Mouse (Mus musculus) midbrain, embryonic 14.5 days (tissue): Measurements from ENCODE around the gene Etnk2. TPM values are rescaled to one million over a fixed set of nuclear protein-coding genes. Genes with fewer than 3 reads are reported as not detected.

Experiments
- ATAC-seq: fragments of 200-750 bp; cut with Nextera tagmentation; 2 replicates; pipeline ENCODE4 v1.8.0; 2017; ENCODE audit warnings: moderate number of reproducible peaks, moderate library complexity; ENCODE audit not compliant: low FRiP score, low TSS enrichment
- DNase-seq: peaks from one replicate; pipeline ENCODE4 v3.0.0-alpha.2; 2015
- H3K27ac ChIP-seq: fragments of 300-500 bp; sonication (generic); replicated peaks from 2 replicates; pipeline ENCODE4 v1.5.1; 2014; ENCODE audit warnings: mild to moderate bottlenecking, low read depth, low read length, moderate library complexity
- H3K27me3 ChIP-seq: fragments of 300-500 bp; sonication (generic); 2 replicates; pipeline ENCODE4 v1.6.1; 2014; ENCODE audit warnings: low read length, control low read depth, mixed read lengths; ENCODE audit not compliant: control insufficient read depth, insufficient read depth
- H3K36me3 ChIP-seq: fragments of 300-500 bp; sonication (generic); 2 replicates; pipeline ENCODE4 v1.6.1; 2014; ENCODE audit warnings: low read length, control low read depth; ENCODE audit not compliant: control insufficient read depth, insufficient read depth
- H3K4me1 ChIP-seq: fragments of 300-500 bp; sonication (generic); 2 replicates; pipeline ENCODE4 v1.6.1; 2014; ENCODE audit warnings: mild to moderate bottlenecking, antibody characterized with exemption, low read length, control low read depth; ENCODE audit not compliant: control insufficient read depth, insufficient read depth
- H3K4me2 ChIP-seq: fragments of 300-500 bp; sonication (generic); 2 replicates; pipeline ENCODE4 v1.6.1; 2014; ENCODE audit warnings: mild to moderate bottlenecking, low read length, moderate library complexity
- H3K4me3 ChIP-seq: fragments of 300-500 bp; sonication (generic); replicated peaks from 2 replicates; pipeline ENCODE4 v1.5.1; 2014; ENCODE audit warnings: low read depth, low read length
- H3K9ac ChIP-seq: fragments of 300-500 bp; sonication (generic); replicated peaks from 2 replicates; pipeline ENCODE4 v1.6.1; 2014; ENCODE audit warnings: mild to moderate bottlenecking, low read length, moderate library complexity
- H3K9me3 ChIP-seq: fragments of 300-500 bp; sonication (generic); 2 replicates; pipeline ENCODE4 v1.6.1; 2016; ENCODE audit warnings: low read length, control low read depth, mixed read lengths; ENCODE audit not compliant: control insufficient read depth
- WGBS: fragments of 180-500 bp; shearing (Covaris S2); extraction: QIAGEN DNeasy Blood & Tissue Kit; methylation state at CpG from one replicate; pipeline ENCODE4 v1.1.7; 2014; 5-methylcytosine and 5-hydroxymethylcytosine counted together
- polyA plus RNA-seq: library from polyadenylated mRNA; unstranded; fragments of >200 nt; fragmentation: Nextera tagmentation; extraction: Ambion mirVana; gene quantifications from 2 replicates; pipeline ENCODE4 v1.2.1, GENCODE M21; 2014

Etnk2 gene
- polyA plus RNA-seq, 1 experiment from 2014 or later = 11.2 TPM

GRCm38 (mm10) chr1:133409786-133410185 is 46.4 kb downstream of the Etnk2 start:
- DNase-seq (no peak), ATAC-seq (no peak)
- H3K36me3 ChIP-seq = no peaks in the 10 kb centered on the region
- no peak overlapping the region for H3K9ac ChIP-seq
- H3K27me3 ChIP-seq = no peaks in the 10 kb centered on the region
- no peaks in the 10 kb centered on the region for H3K9me3 ChIP-seq
- H3K4me3 ChIP-seq = no peak overlapping the region
- peaks cover 18% of the 10 kb centered on the region for H3K4me1 ChIP-seq
- no peak overlapping the region for H3K4me2 ChIP-seq
- no peak overlapping the region for H3K27ac ChIP-seq
- 60% methylated on average over 9 of the region's 9 CpGs for WGBS

GRCm38 (mm10) chr1:133411506-133412147 is 48.3 kb downstream of the Etnk2 start:
- ATAC-seq = no peak
- no peak overlapping the region for H3K27ac ChIP-seq
- no peaks in the 10 kb centered on the region for H3K36me3 ChIP-seq
- H3K4me1 ChIP-seq = peaks cover 22% of the 10 kb centered on the region
- no peak for DNase-seq
- no peak overlapping the region for H3K9ac ChIP-seq
- H3K9me3 ChIP-seq = no peaks in the 10 kb centered on the region
- no peaks in the 10 kb centered on the region for H3K27me3 ChIP-seq
- WGBS = 46% methylated on average over 8 of the region's 8 CpGs
- H3K4me2 ChIP-seq = no peak overlapping the region
- H3K4me3 ChIP-seq = no peak overlapping the region

- H3K4me1 ChIP-seq = peaks cover 28% of the 10 kb centered on the region
- no peak overlapping the region for H3K9ac ChIP-seq
- DNase-seq (no peak), ATAC-seq (no peak)
- H3K4me3 ChIP-seq = no peak overlapping the region
- H3K36me3 ChIP-seq = no peaks in the 10 kb centered on the region
- H3K27ac ChIP-seq = no peak overlapping the region
- H3K27me3 ChIP-seq = no peaks in the 10 kb centered on the region
- WGBS = 88% methylated on average over 9 of the region's 9 CpGs
- no peaks in the 10 kb centered on the region for H3K9me3 ChIP-seq
- no peak overlapping the region for H3K4me2 ChIP-seq
These were observed 49.6 kb downstream of the Etnk2 start for GRCm38 (mm10) chr1:133412941-133413340.

- WGBS = 47% methylated on average over 7 of the region's 7 CpGs
- no peak for ATAC-seq
- peaks cover 25% of the 10 kb centered on the region for H3K4me1 ChIP-seq
These were observed 51.7 kb downstream of the Etnk2 start for GRCm38 (mm10) chr1:133415086-133415485.

GRCm38 (mm10) chr1:133415505-133415904 is 52.1 kb downstream of the Etnk2 start:
- H3K9me3 ChIP-seq = no peaks in the 10 kb centered on the region
- WGBS = 46% methylated on average over 6 of the region's 6 CpGs
- H3K27ac ChIP-seq = no peak overlapping the region
- no peaks in the 10 kb centered on the region for H3K36me3 ChIP-seq
- H3K4me2 ChIP-seq = no peak overlapping the region
- H3K4me1 ChIP-seq = peaks cover 28% of the 10 kb centered on the region
- 0 out of 2 replicates have a peak overlapping the region, but pooled peaks have one; percentile 20 for H3K9ac ChIP-seq
- no peak for ATAC-seq
- no peaks in the 10 kb centered on the region for H3K27me3 ChIP-seq
- H3K4me3 ChIP-seq = no peak overlapping the region
- no peak for DNase-seq

More at GRCm38 (mm10) chr1:133415086-133415485, 51.7 kb downstream of the Etnk2 start:
- Histone ChIP-seq H3K9me3 (no peaks in the 10 kb centered on the region), H3K27ac (no peak overlapping the region), H3K9ac (0 out of 2 replicates have a peak overlapping the region, but pooled peaks have one; percentile 20), H3K36me3 (no peaks in the 10 kb centered on the region), H3K4me3 (no peak overlapping the region), H3K4me2 (no peak overlapping the region), H3K27me3 (no peaks in the 10 kb centered on the region)
- no peak for DNase-seq

- H3K36me3 ChIP-seq = no peaks in the 10 kb centered on the region
- 91% methylated on average over 7 of the region's 7 CpGs for WGBS
- DNase-seq (no peak), ATAC-seq (no peak)
- no peak overlapping the region for H3K4me2 ChIP-seq
- H3K4me3 ChIP-seq = no peak overlapping the region
- H3K4me1 ChIP-seq = peaks cover 37% of the 10 kb centered on the region
- no peak overlapping the region; the same call in 1 of the 2 replicates for H3K9ac ChIP-seq
- no peaks in the 10 kb centered on the region for H3K9me3 ChIP-seq
- H3K27ac ChIP-seq = no peak overlapping the region
- no peaks in the 10 kb centered on the region for H3K27me3 ChIP-seq
These were observed 53.1 kb downstream of the Etnk2 start for GRCm38 (mm10) chr1:133416472-133416871.

- 73% methylated on average over 3 of the region's 3 CpGs for WGBS
- no peaks in the 10 kb centered on the region for H3K9me3 ChIP-seq
- no peak overlapping the region for H3K27ac ChIP-seq
- no peak for DNase-seq
- no peak for ATAC-seq
- peaks cover 36% of the 10 kb centered on the region for H3K4me1 ChIP-seq
- no peak overlapping the region for H3K4me3 ChIP-seq
- no peaks in the 10 kb centered on the region for H3K36me3 ChIP-seq
- H3K27me3 ChIP-seq = no peaks in the 10 kb centered on the region
- H3K9ac ChIP-seq = no peak overlapping the region
- no peak overlapping the region for H3K4me2 ChIP-seq
These were observed 53.7 kb downstream of the Etnk2 start for GRCm38 (mm10) chr1:133417113-133417512.

GRCm38 (mm10) chr1:133417539-133417938 is 54.2 kb downstream of the Etnk2 start:
- Histone ChIP-seq H3K4me3 (no peak overlapping the region), H3K36me3 (no peaks in the 10 kb centered on the region), H3K27me3 (no peaks in the 10 kb centered on the region), H3K4me1 (peaks cover 35% of the 10 kb centered on the region), H3K4me2 (peak overlapping the region; percentile 58), H3K9me3 (no peaks in the 10 kb centered on the region), H3K9ac (no peak overlapping the region), H3K27ac (no peak overlapping the region)
- no peak for DNase-seq
- ATAC-seq = no peak
- WGBS = 85% methylated on average over 1 of the region's 1 CpGs

GRCm38 (mm10) chr1:133418164-133418800 is 54.9 kb downstream of the Etnk2 start:
- H3K9me3 ChIP-seq = no peaks in the 10 kb centered on the region
- H3K27me3 ChIP-seq = no peaks in the 10 kb centered on the region
- no peak overlapping the region; the same call in 1 of the 2 replicates for H3K27ac ChIP-seq
- 12% methylated on average over 28 of the region's 28 CpGs for WGBS
- peak overlapping the region; percentile 28 for H3K4me3 ChIP-seq
- H3K36me3 ChIP-seq = no peaks in the 10 kb centered on the region
- ATAC-seq (peak; percentile 41; the same call in 1 of the 2 replicates), DNase-seq (peak; percentile 58)
- H3K9ac ChIP-seq = peak overlapping the region; percentile 49
- H3K4me2 ChIP-seq = peak overlapping the region; percentile 58
- peaks cover 32% of the 10 kb centered on the region for H3K4me1 ChIP-seq
